Mouse (Mus musculus): ENCODE measurements around the gene Nosip.

- TF ChIP-seq CTCF (IDR thresholded peaks at IDR 0.05) (no peak), EP300 (IDR thresholded peaks at IDR 0.05; ENCODE audit: insufficient read depth, low read depth, low read length) (no peak), POLR2A (IDR thresholded peaks at IDR 0.05; ENCODE audit: insufficient read depth, low read depth, low read length) (peak; percentile 18; the same call in 1 of the 2 replicates)
Measured at GRCm38 (mm10) chr7:45053117-45053930, 8.9 kb upstream of the Nosip start.

Measured in heart, adult 2 months (tissue).